Mouse (Mus musculus): ENCODE measurements around the gene Ap4m1. TPM values are rescaled to one million over a fixed set of nuclear protein-coding genes. Genes with fewer than 3 reads are reported as not detected.

Ap4m1 gene
- 1 to 10 TPM; 8.1 to 8.7 TPM for polyA plus RNA-seq (2017; shearing (Covaris generic))

GRCm38 (mm10) chr5:138171695-138172491 is at the start of gene Ap4m1, which contains the start of gene Mcm7:
Gene Ap4m1 (plus strand): TSS chr5:138172002.
Gene Mcm7 (minus strand): TSS chr5:138172422.

GRCm38 (mm10) chr5:138155443-138155976 is 16.3 kb upstream of the Ap4m1 start, which contains the start of gene Zfp113:
Gene Zfp113 (minus strand): TSS chr5:138155744.

GRCm38 (mm10) chr5:138160842-138161665 is 10.7 kb upstream of the Ap4m1 start, which contains the start of gene Cops6:
Gene Cops6 (plus strand): TSS chr5:138161071.

GRCm38 (mm10) chr5:138186950-138187638 is 15.3 kb downstream of the Ap4m1 start, which contains the start of the genes Taf6 and Cnpy4:
Gene Taf6 (minus strand): TSS chr5:138187451.
Gene Cnpy4 (plus strand): TSS chr5:138187485.

GRCm38 (mm10) chr5:138193771-138194727 is 22.2 kb downstream of the Ap4m1 start, which contains the start of gene Mblac1:
Gene Mblac1 (plus strand): TSS chr5:138194314.

GRCm38 (mm10) chr5:138225700-138226099 is 53.9 kb downstream of the Ap4m1 start, which contains the start of gene Nxpe5:
Gene Nxpe5 (plus strand): TSS chr5:138225898.

Other genes starting within 250 kb of the Ap4m1 start
- gene Gjc3, start 208.9 kb upstream of the Ap4m1 start, polyA plus RNA-seq (2017; shearing (Covaris generic)) = under 1 TPM in 1 of 2 experiments, not detected in 1; 0.04 TPM
- 1 to 10 TPM in 1 of 2 experiments, under 1 TPM in 1; 0.23 to 1.0 TPM for gene Azgp1, start 190.5 kb upstream of the Ap4m1 start, polyA plus RNA-seq (2017; shearing (Covaris generic))
- 1 to 10 TPM in 1 of 2 experiments, under 1 TPM in 1; 0.11 to 2.1 TPM for gene Smok3a, start 150.7 kb upstream of the Ap4m1 start, polyA plus RNA-seq (2017; shearing (Covaris generic))
- 1 to 10 TPM in 1 of 2 experiments, not detected in 1; 7.7 TPM for gene Smok3b, start 150.6 kb upstream of the Ap4m1 start, polyA plus RNA-seq (2017; shearing (Covaris generic))
- 1 to 10 TPM in 1 of 2 experiments, under 1 TPM in 1; 0.35 to 2.9 TPM for gene Smok3c, start 118.8 kb upstream of the Ap4m1 start, polyA plus RNA-seq (2017; shearing (Covaris generic))
- 10 to 100 TPM; 11.9 to 14.3 TPM for gene Zkscan1, start 86.9 kb upstream of the Ap4m1 start, polyA plus RNA-seq (2017; shearing (Covaris generic))
- 10 to 100 TPM; 23.1 to 27.3 TPM for gene Zscan21, start 55.1 kb upstream of the Ap4m1 start, polyA plus RNA-seq (2017; shearing (Covaris generic))
- gene Zfp113, start 16.3 kb upstream of the Ap4m1 start, polyA plus RNA-seq (2017; shearing (Covaris generic)) = 10 to 100 TPM; 21.3 to 26.4 TPM
- 100 to 1,000 TPM; 183 to 192 TPM for gene Cops6, start 10.9 kb upstream of the Ap4m1 start, polyA plus RNA-seq (2017; shearing (Covaris generic))
- 10 to 100 TPM; 57.4 to 74.1 TPM for gene Mcm7, start 420 bp downstream of the Ap4m1 start, polyA plus RNA-seq (2017; shearing (Covaris generic))
- 10 to 100 TPM; 44.9 to 56.9 TPM for gene Taf6, start 15.4 kb downstream of the Ap4m1 start, polyA plus RNA-seq (2017; shearing (Covaris generic))
- 10 to 100 TPM; 17.3 to 20.4 TPM for gene Cnpy4, start 15.5 kb downstream of the Ap4m1 start, polyA plus RNA-seq (2017; shearing (Covaris generic))
- gene Mblac1, start 22.3 kb downstream of the Ap4m1 start, polyA plus RNA-seq (2017; shearing (Covaris generic)) = under 1 TPM; 0.93 to 0.99 TPM
- gene Nxpe5, start 53.9 kb downstream of the Ap4m1 start, polyA plus RNA-seq (2017; shearing (Covaris generic)) = 1 to 10 TPM in 1 of 2 experiments, under 1 TPM in 1; 0.49 to 1.4 TPM
- gene Lamtor4, start 83.5 kb downstream of the Ap4m1 start, polyA plus RNA-seq (2017; shearing (Covaris generic)) = 100 to 1,000 TPM in 1 of 2 experiments, 10 to 100 TPM in 1; 61.4 to 105 TPM
- gene BC037034, start 92.0 kb downstream of the Ap4m1 start, polyA plus RNA-seq (2017; shearing (Covaris generic)) = 10 to 100 TPM; 35.3 to 42.7 TPM
- gene Gal3st4, start 100.8 kb downstream of the Ap4m1 start, polyA plus RNA-seq (2017; shearing (Covaris generic)) = 1 to 10 TPM; 1.1 to 1.6 TPM
- under 1 TPM in 1 of 2 experiments, not detected in 1; 0.02 TPM for gene Gm43720, start 108.0 kb downstream of the Ap4m1 start, polyA plus RNA-seq (2017; shearing (Covaris generic))
- 1 to 10 TPM in 1 of 2 experiments, under 1 TPM in 1; 0.86 to 2.2 TPM for gene Gpc2, start 108.0 kb downstream of the Ap4m1 start, polyA plus RNA-seq (2017; shearing (Covaris generic))
- gene Stag3, start 108.2 kb downstream of the Ap4m1 start, polyA plus RNA-seq (2017; shearing (Covaris generic)) = 1 to 10 TPM in 1 of 2 experiments, under 1 TPM in 1; 0.96 to 1.7 TPM
- 10 to 100 TPM in 1 of 2 experiments, 1 to 10 TPM in 1; 6.0 to 20.3 TPM for gene Pvrig, start 170.0 kb downstream of the Ap4m1 start, polyA plus RNA-seq (2017; shearing (Covaris generic))

Data from inflammation-experienced regulatory T-cells (primary cell).